Mouse (Mus musculus): ENCODE measurements around the gene Dcun1d1. TPM values are rescaled to one million over a fixed set of nuclear protein-coding genes. Genes with fewer than 3 reads are reported as not detected.
A peak's percentile ranks its signal among the peaks of the same experiment; 100 is the strongest.

Dcun1d1 gene
- 75.1 and 76.7 TPM in 2 replicates for total RNA-seq (2021)
- long read RNA-seq, full-length matches to known transcripts = 30 of 46 reads
- long read RNA-seq, partial matches to known transcripts = 8 of 46 reads
- long read RNA-seq, other reads (novel, unspliced or antisense) = 8 of 46 reads

GRCm38 (mm10) chr3:35937345-35937744 is at the start of gene Dcun1d1:
Dcun1d1 (minus strand) TSS chr3:35937445.
- DNase-seq = no peak

DNA sequence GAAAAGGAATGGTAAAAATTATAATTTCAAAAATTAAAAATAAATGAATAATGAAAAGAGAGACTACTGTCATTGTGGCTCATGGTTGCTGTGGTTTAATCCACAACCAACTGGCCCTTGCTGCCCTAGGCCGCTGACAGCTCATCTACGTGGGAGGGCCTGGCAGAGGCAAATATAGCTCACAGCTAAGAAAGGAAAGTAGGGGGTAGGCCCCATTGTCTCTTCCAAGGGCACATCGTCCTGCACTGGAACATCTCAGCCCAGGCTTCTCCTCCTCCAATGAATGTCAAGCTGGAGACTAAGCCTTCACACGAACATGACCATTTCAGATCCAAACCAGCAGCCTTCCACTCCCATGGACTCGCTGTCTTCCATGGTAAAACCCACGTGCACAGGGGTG is 49.0 kb upstream of the Dcun1d1 start:
- DNase-seq = no peak

GRCm38 (mm10) chr3:35973551-35973950 is 36.3 kb upstream of the Dcun1d1 start:
- peak; percentile 23 for DNase-seq

GRCm38 (mm10) chr3:35972985-35973384 is 35.7 kb upstream of the Dcun1d1 start:
- DNase-seq = no peak

- no peak for DNase-seq
Measured at GRCm38 (mm10) chr3:35971149-35971548, 33.9 kb upstream of the Dcun1d1 start.

DNA sequence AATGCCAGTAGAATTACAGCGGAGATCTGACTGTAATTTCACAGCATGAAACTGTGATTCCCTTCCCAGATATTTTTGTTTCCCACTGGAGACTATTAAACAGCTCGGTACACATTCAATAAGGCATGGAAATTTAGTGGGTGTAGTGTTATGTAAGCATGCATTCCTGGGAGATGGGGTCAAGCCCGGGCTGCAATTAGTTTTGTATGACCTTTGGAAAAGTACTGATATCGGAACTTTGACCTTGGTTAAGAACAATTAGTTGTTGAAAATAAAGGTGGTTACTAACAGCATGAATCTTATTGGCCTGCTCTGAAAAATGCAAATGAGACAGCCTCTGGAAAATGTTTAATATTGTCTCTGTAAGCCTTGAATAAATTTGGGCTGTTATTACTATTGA is 33.2 kb upstream of the Dcun1d1 start:
- DNase-seq = no peak

GRCm38 (mm10) chr3:35967366-35967921 is 30.2 kb upstream of the Dcun1d1 start:
- DNase-seq = no peak

- no peak for DNase-seq
Measured at GRCm38 (mm10) chr3:35966493-35966892, 29.2 kb upstream of the Dcun1d1 start.

- no peak for DNase-seq
Measured at GRCm38 (mm10) chr3:35964928-35965327, 27.7 kb upstream of the Dcun1d1 start.

- DNase-seq = peak; percentile 9
Measured at GRCm38 (mm10) chr3:35963921-35964320, 26.7 kb upstream of the Dcun1d1 start.

- no peak for DNase-seq
Measured at GRCm38 (mm10) chr3:35963401-35963800, 26.2 kb upstream of the Dcun1d1 start.

DNA sequence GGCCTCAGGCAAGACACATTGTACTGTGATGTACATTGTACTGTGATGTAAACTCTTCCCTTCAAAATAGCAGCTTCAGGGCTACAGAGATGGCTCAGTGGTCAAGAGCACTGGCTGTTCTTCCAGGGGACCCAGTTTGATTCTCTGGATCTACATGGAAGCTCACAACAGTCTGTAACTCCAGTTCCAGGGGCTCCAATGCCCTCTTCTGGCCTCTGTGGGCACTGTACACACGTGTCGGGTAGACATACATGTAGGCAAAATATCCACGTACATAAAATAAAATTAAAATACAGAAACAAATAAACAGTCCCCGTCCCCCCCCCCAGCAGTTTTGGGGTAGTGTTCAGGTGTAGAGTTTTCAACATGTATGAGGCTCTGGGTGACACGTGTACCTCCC is 25.7 kb upstream of the Dcun1d1 start:
- no peak for DNase-seq

GRCm38 (mm10) chr3:35957230-35957629 is 20.0 kb upstream of the Dcun1d1 start:
- DNase-seq = no peak

GRCm38 (mm10) chr3:35954901-35955575 is 17.8 kb upstream of the Dcun1d1 start:
- DNase-seq = no peak

DNA sequence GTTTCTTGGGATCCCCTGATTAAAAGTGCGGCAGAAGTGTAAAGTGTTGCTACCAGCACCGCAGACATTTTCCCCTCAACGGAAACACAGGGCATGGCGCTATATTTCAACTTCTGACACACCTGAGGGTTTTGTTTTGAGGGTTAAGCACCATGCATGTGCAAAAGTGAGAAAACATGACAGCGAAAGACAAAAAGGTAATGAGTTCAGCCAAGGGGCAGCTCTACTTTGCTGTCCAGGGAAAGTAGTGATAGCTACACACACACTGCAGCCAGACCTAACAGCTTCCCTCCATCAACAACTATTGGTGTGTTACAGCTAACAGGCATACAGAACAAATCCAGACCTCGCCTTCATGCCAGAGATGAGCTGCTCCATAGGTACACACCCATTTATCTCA is 16.6 kb upstream of the Dcun1d1 start:
- DNase-seq = no peak

DNA sequence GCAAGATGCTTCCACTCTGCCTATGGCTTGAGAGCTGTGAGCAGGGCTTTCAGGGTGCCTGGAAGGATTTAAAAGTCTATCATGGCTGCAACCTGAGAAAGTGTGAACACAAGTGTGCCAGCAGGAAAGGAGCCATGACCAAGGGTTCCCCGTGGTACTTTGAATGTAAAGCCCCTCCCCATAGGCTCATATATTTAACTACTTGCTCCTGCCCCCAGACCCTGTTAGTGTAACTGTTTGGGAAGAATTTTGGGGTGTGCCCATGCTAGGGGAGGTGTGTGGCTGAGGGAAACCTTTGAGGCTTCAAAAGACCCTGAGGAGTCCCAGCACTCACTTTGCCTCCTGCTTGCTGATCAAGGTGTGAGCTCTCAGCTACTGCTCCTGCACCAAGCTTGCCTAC is 15.9 kb upstream of the Dcun1d1 start:
- no peak for DNase-seq

DNA sequence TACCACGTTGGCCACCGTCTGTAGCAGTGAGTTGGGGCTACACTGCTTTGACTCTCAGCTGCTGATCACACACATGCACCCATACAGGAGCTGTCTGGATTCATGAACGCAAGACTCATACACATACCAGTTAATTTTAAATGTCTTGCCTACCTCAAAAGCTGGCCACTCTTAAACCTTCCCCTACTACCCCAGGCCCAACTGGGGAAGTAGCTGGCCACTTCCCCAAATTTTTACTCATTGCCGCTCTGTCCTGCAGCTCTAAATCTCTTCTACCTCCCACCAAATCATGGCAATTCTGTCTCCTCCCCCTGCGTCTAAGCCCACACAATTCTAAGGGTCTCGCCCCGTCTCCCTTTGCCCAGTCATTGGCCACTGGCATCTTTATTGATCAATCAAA is 11.0 kb upstream of the Dcun1d1 start:
- DNase-seq = no peak

DNA sequence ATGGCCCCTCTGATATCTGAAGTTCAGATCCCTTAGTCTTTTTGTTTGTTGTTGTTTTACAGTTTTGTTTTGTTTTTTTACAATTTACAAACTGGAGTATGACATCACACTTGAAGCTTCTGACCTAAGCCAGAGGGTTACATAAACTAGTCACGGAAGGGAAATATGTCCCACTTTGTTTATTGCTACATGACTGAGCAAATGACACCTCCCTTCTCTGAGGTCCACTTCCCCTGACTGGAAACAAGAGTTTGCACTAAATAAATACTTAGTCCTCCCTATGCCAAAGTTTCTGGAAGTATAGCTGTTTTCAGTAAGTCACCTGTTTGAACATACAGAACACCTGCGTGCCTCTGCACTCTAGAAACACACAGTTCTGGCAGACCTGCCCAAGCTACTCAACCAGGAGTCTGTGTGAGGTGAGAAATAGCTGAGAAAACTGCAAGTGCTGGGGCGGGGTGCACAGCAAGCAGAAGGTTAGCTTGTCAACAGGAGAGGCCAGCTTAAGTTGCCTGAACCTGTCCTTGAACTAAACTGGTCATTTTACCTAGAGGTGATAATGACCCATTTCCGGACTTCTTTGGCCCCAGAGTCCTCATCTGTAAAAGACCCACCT is 3.4 kb upstream of the Dcun1d1 start:
- no peak for DNase-seq

- no peak for DNase-seq
Measured at GRCm38 (mm10) chr3:35940047-35940446, 2.8 kb upstream of the Dcun1d1 start.

DNA sequence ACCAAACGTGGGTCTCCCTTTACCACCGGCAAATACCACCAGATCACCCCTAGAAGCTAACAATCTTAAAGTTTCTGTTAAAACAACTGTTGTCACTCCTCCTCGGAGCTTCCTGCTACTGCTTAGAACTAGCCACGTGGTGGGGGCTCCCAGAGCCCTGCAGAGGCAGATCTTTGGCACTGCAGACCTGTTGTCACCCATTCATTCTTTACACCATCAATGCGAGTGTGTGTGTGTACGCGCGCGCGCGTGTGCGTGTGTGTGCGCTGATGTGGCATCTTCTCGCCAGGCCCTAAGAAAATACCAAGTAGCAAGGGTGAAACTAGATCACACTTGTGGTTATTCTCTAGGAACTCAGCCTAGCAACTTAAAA is 3.9 kb downstream of the Dcun1d1 start:
- peak; percentile 14 for DNase-seq

DNA sequence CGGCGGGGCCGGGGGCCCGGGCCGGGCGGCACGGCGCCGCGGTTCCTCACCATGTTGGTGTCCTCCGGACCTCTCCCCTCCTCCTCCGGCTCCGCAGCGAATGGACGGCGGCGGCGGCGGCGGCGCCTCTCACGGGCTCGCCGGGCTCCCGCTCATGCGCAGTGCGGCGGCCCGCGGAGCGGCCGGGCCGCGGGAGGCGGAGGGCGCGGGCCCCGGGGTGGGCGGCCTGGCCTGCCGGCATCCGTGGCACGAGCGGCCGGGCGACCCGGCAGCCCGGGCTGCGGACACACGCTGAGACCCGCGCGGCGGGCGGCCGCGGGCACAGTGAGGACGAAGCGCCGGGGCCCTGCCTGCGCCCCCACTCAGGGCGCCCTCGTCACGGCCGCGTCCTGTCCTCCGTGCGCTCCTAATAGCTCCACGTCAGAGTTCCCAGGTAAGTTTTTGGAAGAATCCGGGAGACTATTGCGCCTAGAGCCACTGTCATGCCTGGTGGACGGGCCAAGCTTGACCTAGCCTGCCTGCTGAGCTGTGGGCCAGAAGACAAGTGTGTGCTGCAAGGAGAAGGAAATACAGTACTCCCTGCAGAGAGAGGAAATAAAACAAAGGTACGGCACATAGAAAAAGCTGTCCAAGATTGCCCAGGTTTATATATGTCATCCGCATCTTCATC is 4.4 kb downstream of the Dcun1d1 start:
- DNase-seq = peak; percentile 87

GRCm38 (mm10) chr3:35931896-35932727 is 5.1 kb downstream of the Dcun1d1 start:
- DNase-seq = peak; percentile 55

Measured in adrenal gland, postnatal 25 days (tissue).